Mouse (Mus musculus) embryonic facial prominence, embryonic 14.5 days (tissue): ENCODE measurements at regions not wholly inside any gene's neighbourhood (a gene's known extent, or its start where the extent isn't known, plus 50 kb on each side); places are given as distances from the start of the nearest gene placed in this dataset.

ENCODE experiments used
- ATAC-seq: fragments of 200-750 bp; cut with Nextera tagmentation; 2 replicates; pipeline ENCODE4 v1.8.0; 2017; ENCODE audit warnings: low read depth, moderate number of reproducible peaks, moderate TSS enrichment
- DNase-seq: peaks from one replicate; pipeline ENCODE4 v3.0.0-alpha.2; 2015; ENCODE audit warnings: low spot score
- H3K27ac ChIP-seq: fragments of 300-500 bp; sonication (generic); replicated peaks from 2 replicates; pipeline ENCODE4 v1.5.1; 2014; ENCODE audit warnings: low read depth, mild to moderate bottlenecking, low read length, moderate library complexity
- H3K27me3 ChIP-seq: fragments of 300-500 bp; sonication (generic); replicated peaks from 2 replicates; pipeline ENCODE4 v1.6.1; 2014; ENCODE audit warnings: low read length; ENCODE audit not compliant: control insufficient read depth, insufficient read depth
- H3K36me3 ChIP-seq: fragments of 300-500 bp; sonication (generic); 2 replicates; pipeline ENCODE4 v1.6.1; 2014; ENCODE audit warnings: low read length, mixed read lengths; ENCODE audit not compliant: control insufficient read depth, insufficient read depth
- H3K4me1 ChIP-seq: fragments of 300-500 bp; sonication (generic); 2 replicates; pipeline ENCODE4 v1.6.1; 2014; ENCODE audit warnings: antibody characterized with exemption, low read length; ENCODE audit not compliant: control insufficient read depth, insufficient read depth
- H3K4me2 ChIP-seq: fragments of 300-500 bp; sonication (generic); 2 replicates; pipeline ENCODE4 v1.6.1; 2014; ENCODE audit warnings: low read depth, mild to moderate bottlenecking, low read length, moderate library complexity, mixed read lengths
- H3K4me3 ChIP-seq: fragments of 300-500 bp; sonication (generic); 2 replicates; pipeline ENCODE4 v1.5.1; 2014; ENCODE audit warnings: low read depth, mild to moderate bottlenecking, low read length
- H3K9ac ChIP-seq: fragments of 300-500 bp; sonication (generic); 2 replicates; pipeline ENCODE4 v1.6.1; 2014; ENCODE audit warnings: low read depth, mild to moderate bottlenecking, low read length, moderate library complexity, mixed read lengths
- H3K9me3 ChIP-seq: fragments of 300-500 bp; sonication (generic); 2 replicates; pipeline ENCODE4 v1.6.1; 2016; ENCODE audit warnings: low read length; ENCODE audit not compliant: control insufficient read depth
- WGBS: fragments of 180-500 bp; shearing (Covaris S2); extraction: QIAGEN DNeasy Blood & Tissue Kit; methylation state at CpG from one replicate; pipeline ENCODE4 v1.1.7; 2014; 5-methylcytosine and 5-hydroxymethylcytosine counted together

- no peaks in the 10 kb centered on the region for H3K9me3 ChIP-seq
- H3K4me3 ChIP-seq: no peak overlapping the region
- no peak overlapping the region for H3K27ac ChIP-seq
- H3K27me3 ChIP-seq: no peaks in the 10 kb centered on the region
- ATAC-seq: no peak
- DNase-seq: no peak
- H3K36me3 ChIP-seq: no peaks in the 10 kb centered on the region
- WGBS: 74% methylated on average over 8 of the region's 8 CpGs
- no peak overlapping the region for H3K9ac ChIP-seq
- H3K4me2 ChIP-seq: no peak overlapping the region
- H3K4me1 ChIP-seq: no peaks in the 10 kb centered on the region
These were observed 61.0 kb upstream of the Ptpn3 start for GRCm38 (mm10) chr4:57362652-57363051.

GRCm38 (mm10) chr4:57369736-57370373 lies 64.2 kb upstream of the Palm2 start:
- peak; percentile 93 for ATAC-seq
- 15% methylated on average over 12 of the region's 12 CpGs for WGBS
- no peaks in the 10 kb centered on the region for H3K9me3 ChIP-seq
- H3K27ac ChIP-seq: no peak overlapping the region
- no peak overlapping the region for H3K4me2 ChIP-seq
- H3K4me3 ChIP-seq: no peak overlapping the region
- H3K4me1 ChIP-seq: no peaks in the 10 kb centered on the region
- no peaks in the 10 kb centered on the region for H3K36me3 ChIP-seq
- no peak overlapping the region for H3K9ac ChIP-seq
- H3K27me3 ChIP-seq: no peaks in the 10 kb centered on the region
- DNase-seq: peak; percentile 89

- ATAC-seq (0 out of 2 replicates have a peak, but pooled peaks have one; percentile 37), DNase-seq (peak; percentile 34)
- 13% methylated on average over 5 of the region's 5 CpGs for WGBS
- Histone ChIP-seq H3K4me2 (no peak overlapping the region), H3K9me3 (no peaks in the 10 kb centered on the region), H3K9ac (no peak overlapping the region), H3K27me3 (no peaks in the 10 kb centered on the region), H3K4me3 (no peak overlapping the region), H3K27ac (no peak overlapping the region), H3K36me3 (no peaks in the 10 kb centered on the region), H3K4me1 (peaks cover 14% of the 10 kb centered on the region)
These were observed 56.2 kb upstream of the Palm2 start for GRCm38 (mm10) chr4:57377872-57378271.

GRCm38 (mm10) chr4:57380063-57380800 lies 53.8 kb upstream of the Palm2 start:
- no peak overlapping the region for H3K4me2 ChIP-seq
- H3K9me3 ChIP-seq: no peaks in the 10 kb centered on the region
- no peaks in the 10 kb centered on the region for H3K27me3 ChIP-seq
- H3K9ac ChIP-seq: no peak overlapping the region
- no peaks in the 10 kb centered on the region for H3K36me3 ChIP-seq
- DNase-seq: peak; percentile 41
- H3K4me3 ChIP-seq: no peak overlapping the region
- 53% methylated on average over 9 of the region's 9 CpGs for WGBS
- H3K27ac ChIP-seq: no peak overlapping the region
- peaks cover 14% of the 10 kb centered on the region for H3K4me1 ChIP-seq
- no peak; the same call in 1 of the 2 replicates for ATAC-seq

GRCm38 (mm10) chr4:57381306-57381705 lies 52.7 kb upstream of the Palm2 start:
- 80% methylated on average over 4 of the region's 4 CpGs for WGBS
- ATAC-seq: no peak

More at GRCm38 (mm10) chr4:57381306-57381705, 52.7 kb upstream of the Palm2 start:
- Histone ChIP-seq H3K4me2 (no peak overlapping the region), H3K27ac (no peak overlapping the region), H3K9ac (no peak overlapping the region), H3K4me1 (peaks cover 14% of the 10 kb centered on the region), H3K36me3 (no peaks in the 10 kb centered on the region), H3K27me3 (no peaks in the 10 kb centered on the region), H3K9me3 (no peaks in the 10 kb centered on the region), H3K4me3 (no peak overlapping the region)
- no peak for DNase-seq
